Mouse (Mus musculus) limb, embryonic 14.5 days (tissue): ENCODE results near the gene Actl7b. TPM values are rescaled to one million over a fixed set of nuclear protein-coding genes. Genes with fewer than 3 reads are reported as not detected.

Source experiments
- ATAC-seq: fragments of 200-750 bp; cut with Nextera tagmentation; 2 replicates; pipeline ENCODE4 v1.8.0; 2017; ENCODE audit warnings: low read depth, moderate number of reproducible peaks, moderate TSS enrichment; ENCODE audit not compliant: low FRiP score
- DNase-seq: peaks from one replicate; pipeline ENCODE4 v3.0.0-alpha.2; 2015; ENCODE audit warnings: low spot score
- H3K27ac ChIP-seq: fragments of 300-500 bp; sonication (generic); replicated peaks from 2 replicates; pipeline ENCODE4 v1.5.1; 2014; ENCODE audit warnings: low read depth, mild to moderate bottlenecking, low read length, moderate library complexity, mixed read lengths
- H3K27me3 ChIP-seq: fragments of 300-500 bp; sonication (generic); 2 replicates; pipeline ENCODE4 v1.6.1; 2014; ENCODE audit warnings: low read length, mixed read lengths; ENCODE audit not compliant: control insufficient read depth, insufficient read depth
- H3K36me3 ChIP-seq: fragments of 300-500 bp; sonication (generic); 2 replicates; pipeline ENCODE4 v1.6.1; 2014; ENCODE audit warnings: mild to moderate bottlenecking, low read length, moderate library complexity, mixed read lengths; ENCODE audit not compliant: control insufficient read depth, insufficient read depth
- H3K4me1 ChIP-seq: fragments of 300-500 bp; sonication (generic); 2 replicates; pipeline ENCODE4 v1.6.1; 2014; ENCODE audit warnings: antibody characterized with exemption, low read length, mixed read lengths; ENCODE audit not compliant: control insufficient read depth, insufficient read depth
- H3K4me2 ChIP-seq: fragments of 300-500 bp; sonication (generic); replicated peaks from 2 replicates; pipeline ENCODE4 v1.6.1; 2014; ENCODE audit warnings: low read depth, mild to moderate bottlenecking, low read length, moderate library complexity; ENCODE audit not compliant: severe bottlenecking
- H3K4me3 ChIP-seq: fragments of 300-500 bp; sonication (generic); replicated peaks from 2 replicates; pipeline ENCODE4 v1.5.1; 2014; ENCODE audit warnings: low read length
- H3K9ac ChIP-seq: fragments of 300-500 bp; sonication (generic); 2 replicates; pipeline ENCODE4 v1.6.1; 2014; ENCODE audit warnings: mild to moderate bottlenecking, low read depth, low read length, moderate library complexity; ENCODE audit not compliant: severe bottlenecking
- H3K9me3 ChIP-seq: fragments of 300-500 bp; sonication (generic); 2 replicates; pipeline ENCODE4 v1.6.1; 2016; ENCODE audit warnings: low read length; ENCODE audit not compliant: control insufficient read depth
- POLR2A ChIP-seq: fragments of 200-500 bp; IDR thresholded peaks from 2 replicates; pipeline ENCODE4 v1.8.0; 2012; ENCODE audit warnings: inconsistent platforms, mild to moderate bottlenecking, moderate library complexity, borderline replicate concordance; ENCODE audit not compliant: insufficient read depth, insufficient read length; ENCODE audit errors: extremely low read depth
- WGBS: fragments of 180-500 bp; shearing (Covaris S2); extraction: QIAGEN DNeasy Blood & Tissue Kit; methylation state at CpG from one replicate; pipeline ENCODE4 v1.1.7; 2014; 5-methylcytosine and 5-hydroxymethylcytosine counted together
- polyA plus RNA-seq, 2 experiments: library from polyadenylated mRNA; depleted of rRNA in 1 of 2; stranded (reverse) in 1 of 2; unstranded in 1 of 2; fragments of >200 nt; fragmentation: Nextera tagmentation in 1 of 2; extraction: Ambion mirVana in 1 of 2; gene quantifications; 2 replicates each; pipeline versions ENCODE4 v1.2.1 to v1.2.3; 2012 to 2014

The Actl7b gene
- polyA plus RNA-seq, 2 experiments = 0.06 TPM; not detected in 1

GRCm38 (mm10) chr4:56742698-56743097 lies 1.5 kb upstream of the Actl7b start:
- Histone ChIP-seq H3K27ac (no peak overlapping the region), H3K9me3 (no peaks in the 10 kb centered on the region), H3K36me3 (peaks cover 30% of the 10 kb centered on the region), H3K4me1 (no peaks in the 10 kb centered on the region), H3K4me3 (no peak overlapping the region), H3K27me3 (no peaks in the 10 kb centered on the region), H3K4me2 (no peak overlapping the region), H3K9ac (no peak overlapping the region)
- ATAC-seq (no peak), DNase-seq (no peak)
- no peak for TF ChIP-seq POLR2A
- WGBS = 91% methylated on average over 4 of the region's 4 CpGs

- Histone ChIP-seq H3K9me3 (no peaks in the 10 kb centered on the region), H3K27ac (no peak overlapping the region), H3K4me3 (no peak overlapping the region), H3K4me2 (no peak overlapping the region), H3K9ac (no peak overlapping the region), H3K4me1 (no peaks in the 10 kb centered on the region), H3K27me3 (no peaks in the 10 kb centered on the region), H3K36me3 (peaks cover 10% of the 10 kb centered on the region)
- ATAC-seq (no peak), DNase-seq (no peak)
- TF ChIP-seq POLR2A = no peak
- 94% methylated on average over 20 of the region's 20 CpGs for WGBS
Measured at GRCm38 (mm10) chr4:56740611-56741010, 632 bp downstream of the Actl7b start.

- Histone ChIP-seq H3K9ac (no peak within 1 kb of the TSS), H3K4me3 (no peak within 1 kb of the TSS), H3K9me3 (no peaks in the 10 kb centered on the region), H3K27ac (no peak within 1 kb of the TSS), H3K27me3 (no peaks in the 10 kb centered on the region), H3K4me2 (no peak within 1 kb of the TSS), H3K36me3 (peaks cover 5% of the 10 kb centered on the region; the same call in 1 of the 2 replicates), H3K4me1 (no peaks in the 10 kb centered on the region)
- no peak for TF ChIP-seq POLR2A
- ATAC-seq (no peak), DNase-seq (no peak)
- WGBS = 85% methylated on average over 18 of the region's 18 CpGs
Measured at GRCm38 (mm10) chr4:56740020-56740485, 1.2 kb downstream of the Actl7b start, which contains the start of gene Gm26657. Gene Gm26657 (plus strand): TSS chr4:56740070.

- TF ChIP-seq POLR2A = no peak
- no peak overlapping the region for H3K27ac ChIP-seq
- no peaks in the 10 kb centered on the region for H3K27me3 ChIP-seq
- no peak overlapping the region for H3K9ac ChIP-seq
- H3K4me3 ChIP-seq = no peak overlapping the region
- H3K4me2 ChIP-seq = no peak overlapping the region
- no peaks in the 10 kb centered on the region for H3K9me3 ChIP-seq
- WGBS = 62% methylated on average over 8 of the region's 8 CpGs
- ATAC-seq = no peak
- no peak for DNase-seq
- no peaks in the 10 kb centered on the region for H3K4me1 ChIP-seq
- H3K36me3 ChIP-seq = no peaks in the 10 kb centered on the region
Measured at GRCm38 (mm10) chr4:56725839-56726238, 15.4 kb downstream of the Actl7b start.

GRCm38 (mm10) chr4:56723237-56723636 lies 18.0 kb downstream of the Actl7b start:
- 89% methylated on average over 6 of the region's 6 CpGs for WGBS
- H3K36me3 ChIP-seq = no peaks in the 10 kb centered on the region
- no peak overlapping the region for H3K4me3 ChIP-seq
- H3K27ac ChIP-seq = no peak overlapping the region
- ATAC-seq (no peak), DNase-seq (no peak)
- no peak overlapping the region for H3K9ac ChIP-seq
- no peak overlapping the region for H3K4me2 ChIP-seq
- no peaks in the 10 kb centered on the region for H3K9me3 ChIP-seq
- H3K27me3 ChIP-seq = no peaks in the 10 kb centered on the region
- no peak for TF ChIP-seq POLR2A
- H3K4me1 ChIP-seq = peaks cover 12% of the 10 kb centered on the region; the same call in 1 of the 2 replicates

DNA sequence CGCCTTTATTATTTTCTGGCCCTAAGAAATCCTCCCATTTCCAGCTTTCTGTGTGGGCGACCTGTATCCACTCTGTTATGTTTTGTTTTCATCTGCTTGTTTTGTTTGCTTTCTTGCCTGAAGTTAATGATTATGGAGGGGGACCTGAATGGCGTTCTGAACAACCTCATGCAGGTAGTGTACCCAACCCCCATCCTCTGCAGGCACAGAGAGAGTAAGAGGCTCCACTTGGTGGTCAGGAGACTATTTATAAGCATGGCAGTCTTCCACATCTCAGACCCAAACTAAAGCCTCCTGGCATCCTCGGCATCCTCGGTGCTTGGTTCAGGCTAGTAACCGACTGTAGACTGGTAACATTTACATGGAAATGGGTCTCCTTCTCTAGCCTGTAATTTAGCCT lies 18.9 kb downstream of the Actl7b start:
- Histone ChIP-seq H3K4me2 (no peak overlapping the region), H3K27ac (no peak overlapping the region), H3K4me1 (peaks cover 12% of the 10 kb centered on the region; the same call in 1 of the 2 replicates), H3K36me3 (no peaks in the 10 kb centered on the region), H3K4me3 (no peak overlapping the region), H3K9me3 (no peaks in the 10 kb centered on the region), H3K27me3 (no peaks in the 10 kb centered on the region), H3K9ac (no peak overlapping the region)
- DNase-seq (no peak), ATAC-seq (no peak)
- TF ChIP-seq POLR2A = no peak
- WGBS = 77% methylated on average over 6 of the region's 6 CpGs
